8 mouse cellular contexts compared by ENCODE assay signal in genomic region chr15:12738301-12739093, GRCm38 (mm10). TPM values are rescaled to one million over a fixed set of nuclear protein-coding genes. Genes with fewer than 3 reads are reported as not detected.
DNase-seq lines count a peak whose midpoint lies in the region; ATAC-seq and TF ChIP-seq lines count a peak whose summit lies in the region.

No protein-coding gene starts in this region.

- TF ChIP-seq EP300 in lung, postnatal 0 days (IDR thresholded peaks at IDR 0.05) = no peak

- whole genome bisulfite sequencing in lung, postnatal 0 days = 35% methylated on average over 10 of the region's 10 CpGs
- WGBS in lung, adult 2 months = 45% methylated on average over 10 of the region's 10 CpGs
- 38% methylated on average over 10 of the region's 10 CpGs for WGBS in forebrain, postnatal 0 days
- 39% methylated on average over 10 of the region's 10 CpGs for WGBS in intestine, embryonic 16.5 days
- WGBS in neural tube, embryonic 12.5 days = 44% methylated on average over 10 of the region's 10 CpGs
- 28% methylated on average over 10 of the region's 10 CpGs for WGBS in kidney, adult 2 months

- DNase-seq in lung, postnatal 0 days (ENCODE audit: low spot score) = no peak
- no peak for DNase-seq in lung, adult 2 months
- peak; percentile 12 for DNase-seq in forebrain, postnatal 0 days
- no peak for DNase-seq in kidney, adult 2 months
- DNase-seq in thymus, postnatal 36 days = no peak

- no peaks in the 10 kb centered on the region for H3K36me3 ChIP-seq in lung, postnatal 0 days (ENCODE audit: insufficient read depth, low read length)
- H3K36me3 ChIP-seq in forebrain, postnatal 0 days (ENCODE audit: insufficient read depth) = no peaks in the 10 kb centered on the region
- H3K36me3 ChIP-seq in intestine, embryonic 16.5 days (ENCODE audit: control insufficient read depth, insufficient read depth, low read length) = no peaks in the 10 kb centered on the region
- H3K36me3 ChIP-seq in neural tube, embryonic 12.5 days = no peaks in the 10 kb centered on the region
- H3K36me3 ChIP-seq in kidney, adult 2 months (ENCODE audit: control insufficient read depth, insufficient read depth, low read length) = no peaks in the 10 kb centered on the region

- TF ChIP-seq CTCF in lung, postnatal 0 days (IDR thresholded peaks at IDR 0.05) = no peak
- no peak for TF ChIP-seq CTCF in lung, adult 2 months (IDR thresholded peaks at IDR 0.05; ENCODE audit: insufficient read depth, low read length)
- no peak for TF ChIP-seq CTCF in forebrain, postnatal 0 days (IDR thresholded peaks at IDR 0.05; ENCODE audit: low read depth)
- no peak for TF ChIP-seq CTCF in kidney, adult 2 months (conservative IDR thresholded peaks at IDR 0.05; ENCODE audit: insufficient read depth, insufficient read length, low read depth, low read length)

- ATAC-seq in lung, postnatal 0 days = no peak
- ATAC-seq in forebrain, postnatal 0 days = no peak
- ATAC-seq in intestine, embryonic 16.5 days = no peak
- ATAC-seq in neural tube, embryonic 12.5 days (ENCODE audit: low FRiP score, low read depth) = no peak
- no peak for ATAC-seq in granulocyte monocyte progenitor cell, adult 5-6 weeks (replicated peaks; ENCODE audit: poor library complexity, severe bottlenecking)

- H3K9ac ChIP-seq in lung, postnatal 0 days (replicated peaks; ENCODE audit: low read depth) = no peak overlapping the region
- H3K9ac ChIP-seq in forebrain, postnatal 0 days = peak overlapping the region; percentile 59; the same call in 1 of the 2 replicates
- H3K9ac ChIP-seq in intestine, embryonic 16.5 days (ENCODE audit: low read depth, low read length) = no peak overlapping the region
- peak overlapping the region; percentile 66; the same call in 1 of the 2 replicates for H3K9ac ChIP-seq in neural tube, embryonic 12.5 days

- peaks cover 14% of the 10 kb centered on the region for H3K27me3 ChIP-seq in lung, postnatal 0 days (replicated peaks; ENCODE audit: insufficient read depth, low read length)
- H3K27me3 ChIP-seq in forebrain, postnatal 0 days (ENCODE audit: insufficient read depth, low read length) = 0 out of 2 replicates have a peak, but pooled peaks cover 6% of the 10 kb centered on the region
- peaks cover 33% of the 10 kb centered on the region for H3K27me3 ChIP-seq in intestine, embryonic 16.5 days (replicated peaks; ENCODE audit: control insufficient read depth, insufficient read depth, low read length)
- peaks cover 3% of the 10 kb centered on the region; the same call in 1 of the 2 replicates for H3K27me3 ChIP-seq in neural tube, embryonic 12.5 days (replicated peaks)
- no peaks in the 10 kb centered on the region for H3K27me3 ChIP-seq in kidney, adult 2 months (replicated peaks; ENCODE audit: control insufficient read depth, insufficient read depth, low read length)

- peak overlapping the region; percentile 49; the same call in 1 of the 2 replicates for H3K4me3 ChIP-seq in lung, postnatal 0 days (ENCODE audit: low read depth, low read length)
- no peak overlapping the region for H3K4me3 ChIP-seq in lung, adult 2 months (replicated peaks; ENCODE audit: extremely low read depth, low read depth, low read length)
- H3K4me3 ChIP-seq in forebrain, postnatal 0 days (ENCODE audit: low read depth, low read length) = peak overlapping the region; percentile 54
- peak overlapping the region; percentile 62; the same call in 1 of the 2 replicates for H3K4me3 ChIP-seq in intestine, embryonic 16.5 days (ENCODE audit: low read length)
- H3K4me3 ChIP-seq in neural tube, embryonic 12.5 days = no peak overlapping the region
- no peak overlapping the region for H3K4me3 ChIP-seq in kidney, adult 2 months (ENCODE audit: insufficient read depth, low read depth, low read length)

- peak overlapping the region; percentile 67; the same call in 1 of the 2 replicates for H3K4me2 ChIP-seq in lung, postnatal 0 days (replicated peaks; ENCODE audit: low read depth, low read length)
- H3K4me2 ChIP-seq in forebrain, postnatal 0 days (ENCODE audit: low read depth) = peak overlapping the region; percentile 68
- peak overlapping the region; percentile 93; the same call in 1 of the 2 replicates for H3K4me2 ChIP-seq in intestine, embryonic 16.5 days (ENCODE audit: low read depth, low read length)
- H3K4me2 ChIP-seq in neural tube, embryonic 12.5 days (replicated peaks) = peak overlapping the region; percentile 90

- no peak for TF ChIP-seq POLR2A in lung, adult 2 months (IDR thresholded peaks at IDR 0.05; ENCODE audit: borderline replicate concordance, extremely low read depth, low read depth, low read length)
- no peak for TF ChIP-seq POLR2A in kidney, adult 2 months (IDR thresholded peaks at IDR 0.05; ENCODE audit: low read depth, low read length)

- H3K4me1 ChIP-seq in lung, postnatal 0 days (ENCODE audit: insufficient read depth, low read depth, low read length) = no peaks in the 10 kb centered on the region
- no peaks in the 10 kb centered on the region for H3K4me1 ChIP-seq in lung, adult 2 months (ENCODE audit: control insufficient read depth, insufficient read depth, low read length)
- peaks cover 3% of the 10 kb centered on the region; the same call in 1 of the 2 replicates for H3K4me1 ChIP-seq in forebrain, postnatal 0 days (ENCODE audit: insufficient read depth)
- H3K4me1 ChIP-seq in intestine, embryonic 16.5 days (ENCODE audit: control insufficient read depth, insufficient read depth, low read length) = peaks cover 4% of the 10 kb centered on the region
- H3K4me1 ChIP-seq in neural tube, embryonic 12.5 days = peaks cover 7% of the 10 kb centered on the region
- no peaks in the 10 kb centered on the region for H3K4me1 ChIP-seq in kidney, adult 2 months (ENCODE audit: control insufficient read depth, insufficient read depth, low read length)

- no peaks in the 10 kb centered on the region for H3K9me3 ChIP-seq in lung, postnatal 0 days (ENCODE audit: low read length)
- no peaks in the 10 kb centered on the region for H3K9me3 ChIP-seq in forebrain, postnatal 0 days (ENCODE audit: low read length)
- H3K9me3 ChIP-seq in intestine, embryonic 16.5 days (ENCODE audit: control insufficient read depth, low read length) = no peaks in the 10 kb centered on the region
- H3K9me3 ChIP-seq in neural tube, embryonic 12.5 days = no peaks in the 10 kb centered on the region

- no peak overlapping the region for H3K27ac ChIP-seq in lung, postnatal 0 days (ENCODE audit: low read length)
- no peak overlapping the region for H3K27ac ChIP-seq in forebrain, postnatal 0 days (ENCODE audit: low read depth, low read length)
- H3K27ac ChIP-seq in intestine, embryonic 16.5 days (ENCODE audit: low read length) = no peak overlapping the region
- H3K27ac ChIP-seq in neural tube, embryonic 12.5 days = no peak overlapping the region
- H3K27ac ChIP-seq in kidney, adult 2 months (ENCODE audit: insufficient read depth, low read depth, low read length) = no peak overlapping the region

RNA-seq across cellular contexts. Expression of gene Pdzd2, which starts 1.2 kb away (rescaled TPM):
- 114 and 116 TPM in 2 replicates for polyA plus RNA-seq in lung, postnatal 0 days (2015; fragmentation: Nextera tagmentation; extraction: Ambion mirVana)
- polyA plus RNA-seq in lung, adult 2 months (2012; rRNA removed) = 101 and 125 TPM in 2 replicates
- total RNA-seq in forebrain, postnatal 0 days (2014; rRNA removed) = 18.9 and 27.9 TPM in 2 replicates
- 6.7 and 9.4 TPM in 2 replicates for polyA plus RNA-seq in forebrain, postnatal 0 days (2015; fragmentation: Nextera tagmentation; extraction: Ambion mirVana)
- 9.1 and 10.7 TPM in 2 replicates for polyA plus RNA-seq in intestine, embryonic 16.5 days (2015; fragmentation: Nextera tagmentation; extraction: Ambion mirVana)
- 7.3 and 9.0 TPM in 2 replicates for polyA plus RNA-seq in neural tube, embryonic 12.5 days (2016; fragmentation: Nextera tagmentation; extraction: Ambion mirVana)
- polyA plus RNA-seq in kidney, adult 2 months (2012; rRNA removed) = 16.5 and 17.3 TPM in 2 replicates
- 0.13 and 0.28 TPM in 2 replicates for total RNA-seq in granulocyte monocyte progenitor cell, adult 5-6 weeks (2014; fragmentation: Nextera tagmentation)
- total RNA-seq in granulocyte monocyte progenitor cell, adult 5-6 weeks (2017) = 0.15 and 0.17 TPM in 2 replicates

Comparison
In these comparisons a context has a peak if more than half of its experiments do, and no peak if none do; other contexts are left out.
1. H3K4me3 ChIP-seq: peak in lung, postnatal 0 days (single experiment), forebrain, postnatal 0 days (single experiment) and intestine, embryonic 16.5 days (single experiment); none in lung, adult 2 months (single experiment), neural tube, embryonic 12.5 days (single experiment) and kidney, adult 2 months (single experiment).
2. H3K9ac ChIP-seq: peak in forebrain, postnatal 0 days (single experiment) and neural tube, embryonic 12.5 days (single experiment); none in lung, postnatal 0 days (single experiment) and intestine, embryonic 16.5 days (single experiment).
3. Peak in every context shown above with its lines, with median percentiles within 50 percentile points of each other: H3K4me2 ChIP-seq.